Mouse (Mus musculus): Measurements from ENCODE around the gene Egfl7.

- TF ChIP-seq POLR2A (IDR thresholded peaks at IDR 0.05; ENCODE audit: low read depth, low read length): no peak
- no peak for TF ChIP-seq CTCF (IDR thresholded peaks at IDR 0.05; ENCODE audit: extremely low read depth, insufficient read length, insufficient replicate concordance, low read depth, low read length)
These were observed 56.5 kb downstream of the Egfl7 start for GRCm38 (mm10) chr2:26636325-26636635.

Measured in small intestine, adult 2 months (tissue).